Mouse (Mus musculus): ENCODE measurements around the gene Mrpl11. TPM values are rescaled to one million over a fixed set of nuclear protein-coding genes. Genes with fewer than 3 reads are reported as not detected.
A peak's percentile ranks its signal among the peaks of the same experiment; 100 is the strongest.
"Not testable (repeated sequence)": the region's sequence is repeated elsewhere in the genome, so short reads cannot be mapped to it uniquely, and the experiment has no call there.

Gene Mrpl11
- total RNA-seq, 2 experiments from 2014 or later: 70.9 to 73.2 TPM

GRCm38 (mm10) chr19:4990716-4991115, 28.8 kb downstream of the Mrpl11 start:
- intact Hi-C loops (cut with DNase I): loop anchor here (10.0 kb wide), 1 partner anchor 366 kb away; the partner anchor contains the start of gene Rce1
- DNase-seq (ENCODE audit: low spot score): no peak

- intact Hi-C loops (cut with DNase I): loop anchor here (10.0 kb wide), 1 partner anchor 368 kb away; the partner anchor contains the start of gene Rce1
- DNase-seq (ENCODE audit: low spot score): no peak
These were observed 30.4 kb downstream of the Mrpl11 start for GRCm38 (mm10) chr19:4992371-4992770.

- DNase-seq (ENCODE audit: low spot score): peak; percentile 60
- intact Hi-C loops (cut with DNase I): loop anchor here (1.0 to 10.0 kb wide), 2 partner anchors 8 to 368 kb away; partner anchors contain the start of gene Rce1
These were observed 31.0 kb downstream of the Mrpl11 start for GRCm38 (mm10) chr19:4992904-4993303.

- no peak for DNase-seq (ENCODE audit: low spot score)
- intact Hi-C loops (cut with DNase I): loop anchor here (10.0 kb wide), 1 partner anchor 369 kb away; the partner anchor contains the start of gene Rce1
These were observed 32.1 kb downstream of the Mrpl11 start for GRCm38 (mm10) chr19:4994043-4994442.

GRCm38 (mm10) chr19:4999445-5000140, 37.6 kb downstream of the Mrpl11 start:
- DNase-seq (ENCODE audit: low spot score): no peak
- intact Hi-C loops (cut with DNase I): loop anchor here (5.0 to 10.0 kb wide), 2 partner anchors 247 to 375 kb away; partner anchors contain the start of gene Rce1

- intact Hi-C loops (cut with DNase I): loop anchor here (1.0 to 5.0 kb wide), 3 partner anchors 9 to 250 kb away; no protein-coding TSS in a partner anchor
- DNase-seq (ENCODE audit: low spot score): peak; percentile 46
These were observed 39.9 kb downstream of the Mrpl11 start for GRCm38 (mm10) chr19:5001666-5002406.

- DNase-seq (ENCODE audit: low spot score): not testable (repeated sequence)
- intact Hi-C loops (cut with DNase I): loop anchor here (5.0 kb wide), 1 partner anchor 251 kb away; no protein-coding TSS in a partner anchor
These were observed 41.7 kb downstream of the Mrpl11 start for GRCm38 (mm10) chr19:5003644-5004043.

GRCm38 (mm10) chr19:5004925-5005324, 43.0 kb downstream of the Mrpl11 start:
- intact Hi-C loops (cut with DNase I): loop anchor here (5.0 kb wide), 1 partner anchor 253 kb away; no protein-coding TSS in a partner anchor
- DNase-seq (ENCODE audit: low spot score): no peak

GRCm38 (mm10) chr19:5013138-5013537, 51.2 kb downstream of the Mrpl11 start:
- DNase-seq (ENCODE audit: low spot score): no peak
- intact Hi-C loops (cut with DNase I): no loop called here

GRCm38 (mm10) chr19:5014961-5015398, 53.0 kb downstream of the Mrpl11 start:
- intact Hi-C loops (cut with DNase I): loop anchor here (2.0 kb wide), 1 partner anchor 58 kb away; no protein-coding TSS in a partner anchor
- no peak for DNase-seq (ENCODE audit: low spot score)

GRCm38 (mm10) chr19:5016221-5016742, 54.3 kb downstream of the Mrpl11 start:
- intact Hi-C loops (cut with DNase I): no loop called here
- DNase-seq (ENCODE audit: low spot score): no peak

Other genes starting within 250 kb of the Mrpl11 start
- 1 to 10 TPM; 6.7 to 7.4 TPM for gene Rbm4b, start 205.7 kb upstream of the Mrpl11 start, total RNA-seq (2021)
- 10 to 100 TPM; 45.7 to 48.0 TPM for gene Rbm4, start 168.2 kb upstream of the Mrpl11 start, total RNA-seq (2021)
- gene Gm21992, start 150.5 kb upstream of the Mrpl11 start, total RNA-seq (2021): 10 to 100 TPM; 12.7 to 17.2 TPM
- gene Rbm14, start 150.5 kb upstream of the Mrpl11 start, total RNA-seq (2021): 10 to 100 TPM; 15.3 to 25.9 TPM
- 10 to 100 TPM; 26.2 to 26.6 TPM for gene Ccs, start 122.8 kb upstream of the Mrpl11 start, total RNA-seq (2021)
- gene Ccdc87, start 122.8 kb upstream of the Mrpl11 start, total RNA-seq (2021): not detected
- gene Ctsf, start 107.0 kb upstream of the Mrpl11 start, total RNA-seq (2021): 10 to 100 TPM; 77.9 to 82.6 TPM
- gene Actn3, start 84.2 kb upstream of the Mrpl11 start, total RNA-seq (2021): under 1 TPM; 0.42 to 0.53 TPM
- gene Zdhhc24, start 83.5 kb upstream of the Mrpl11 start, total RNA-seq (2021): 1 to 10 TPM; 2.6 to 4.0 TPM
- 1 to 10 TPM; 4.0 to 4.1 TPM for gene Bbs1, start 55.5 kb upstream of the Mrpl11 start, total RNA-seq (2021)
- 10 to 100 TPM; 17.5 to 19.6 TPM for gene Dpp3, start 33.9 kb upstream of the Mrpl11 start, total RNA-seq (2021)
- gene Peli3, start 19.0 kb upstream of the Mrpl11 start, total RNA-seq (2021): 1 to 10 TPM; 1.0 to 1.3 TPM
- under 1 TPM in 1 of 2 experiments, not detected in 1; 0.06 TPM for gene Npas4, start 28.2 kb downstream of the Mrpl11 start, total RNA-seq (2021)
- gene Slc29a2, start 61.7 kb downstream of the Mrpl11 start, total RNA-seq (2021): 10 to 100 TPM; 12.2 to 13.3 TPM
- 10 to 100 TPM; 47.0 to 47.3 TPM for gene B4gat1, start 76.7 kb downstream of the Mrpl11 start, total RNA-seq (2021)
- gene AC124502.3, start 76.7 kb downstream of the Mrpl11 start, total RNA-seq (2021): 1 to 10 TPM; 2.2 TPM
- 10 to 100 TPM; 11.4 to 12.3 TPM for gene Brms1, start 79.2 kb downstream of the Mrpl11 start, total RNA-seq (2021)
- gene Rin1, start 88.3 kb downstream of the Mrpl11 start, total RNA-seq (2021): 1 to 10 TPM; 1.6 to 3.4 TPM
- 10 to 100 TPM; 15.3 to 16.1 TPM for gene Cd248, start 105.9 kb downstream of the Mrpl11 start, total RNA-seq (2021)
- gene Tmem151a, start 123.4 kb downstream of the Mrpl11 start, total RNA-seq (2021): 1 to 10 TPM; 4.0 to 4.8 TPM
- 10 to 100 TPM; 91.5 to 92.6 TPM for gene Yif1a, start 126.4 kb downstream of the Mrpl11 start, total RNA-seq (2021)
- under 1 TPM in 1 of 2 experiments, not detected in 1; 0.18 TPM for gene Cnih2, start 136.4 kb downstream of the Mrpl11 start, total RNA-seq (2021)
- gene Rab1b, start 144.9 kb downstream of the Mrpl11 start, total RNA-seq (2021): 100 to 1,000 TPM; 178 to 189 TPM
- 10 to 100 TPM; 47.1 to 53.0 TPM for gene Klc2, start 156.4 kb downstream of the Mrpl11 start, total RNA-seq (2021)